Mouse (Mus musculus): Measurements from ENCODE around the gene Gpr160.

- TF ChIP-seq CTCF (IDR thresholded peaks at IDR 0.05; ENCODE audit: low read depth) (no peak), EP300 (optimal IDR thresholded peaks at IDR 0.05) (no peak)
Measured at GRCm38 (mm10) chr3:30899407-30899806, 43.7 kb downstream of the Gpr160 start.
